Mouse (Mus musculus): ENCODE results near the gene Gadl1. TPM values are rescaled to one million over a fixed set of nuclear protein-coding genes. Genes with fewer than 3 reads are reported as not detected.

The Gadl1 gene
- polyA plus RNA-seq, 1 experiment from 2014 or later, result 0.23 TPM

DNA sequence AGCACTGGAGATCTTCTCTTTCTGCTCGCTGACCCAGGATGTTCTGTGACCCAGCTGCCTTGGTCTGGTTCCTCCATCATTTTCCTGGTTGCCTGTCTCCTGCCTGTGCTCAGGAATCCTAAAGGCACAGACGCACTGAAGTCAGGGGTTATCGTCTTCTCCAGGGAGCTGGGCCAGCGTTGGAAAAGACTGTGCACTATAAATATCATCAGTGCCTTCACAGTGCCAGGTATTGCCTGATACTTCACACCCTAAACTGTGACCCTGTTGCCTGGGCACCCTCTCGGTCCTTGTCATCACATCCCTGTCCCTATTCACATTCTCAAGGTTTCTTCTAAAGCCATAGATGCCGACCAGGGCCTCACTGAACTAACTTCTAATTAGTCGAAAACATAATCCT is 210.7 kb downstream of the Gadl1 start:
- no peak overlapping the region for H3K27ac ChIP-seq
- H3K27me3 ChIP-seq (ENCODE audit: control insufficient read depth, insufficient read depth, low read length), result no peaks in the 10 kb centered on the region
- no peaks in the 10 kb centered on the region for H3K9me3 ChIP-seq (ENCODE audit: control insufficient read depth, low read length)
- DNase-seq (ENCODE audit: low spot score), result no peak
- no peak overlapping the region for H3K4me2 ChIP-seq (replicated peaks)
- H3K4me1 ChIP-seq (replicated peaks; ENCODE audit: control insufficient read depth, insufficient read depth, low read length), result no peaks in the 10 kb centered on the region; the same call in 1 of the 2 replicates
- no peak overlapping the region for H3K9ac ChIP-seq
- H3K36me3 ChIP-seq (replicated peaks; ENCODE audit: control insufficient read depth, insufficient read depth), result no peaks in the 10 kb centered on the region
- no peak for ATAC-seq (ENCODE audit: low FRiP score)
- H3K4me3 ChIP-seq (replicated peaks; ENCODE audit: low read length), result no peak overlapping the region
- 87% methylated on average over 7 of the region's 7 CpGs for WGBS

DNA sequence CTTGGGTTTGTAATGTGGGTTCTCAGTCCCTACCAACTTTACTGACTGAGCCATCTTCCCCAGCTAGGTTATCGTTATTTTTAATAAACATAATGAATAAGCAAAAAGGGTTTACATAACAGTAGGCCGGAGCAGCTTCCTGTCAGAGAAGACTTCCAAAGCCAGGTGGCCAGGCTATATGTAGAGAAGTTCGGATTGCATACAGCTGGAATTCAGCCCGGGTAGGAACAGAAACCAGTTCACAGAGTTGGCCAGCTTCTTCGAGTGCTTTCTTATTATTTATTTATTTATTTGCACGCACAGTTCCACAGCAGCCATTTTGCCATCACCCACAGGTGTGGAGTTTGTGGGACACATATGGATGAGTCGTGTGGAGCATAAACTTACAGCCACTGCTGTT is 212.2 kb downstream of the Gadl1 start:
- DNase-seq (ENCODE audit: low spot score) (no peak), ATAC-seq (ENCODE audit: low FRiP score) (no peak)
- Histone ChIP-seq H3K4me1 (replicated peaks; ENCODE audit: control insufficient read depth, insufficient read depth, low read length) (no peaks in the 10 kb centered on the region; the same call in 1 of the 2 replicates), H3K36me3 (replicated peaks; ENCODE audit: control insufficient read depth, insufficient read depth) (no peaks in the 10 kb centered on the region), H3K27ac (no peak overlapping the region), H3K4me2 (replicated peaks) (no peak overlapping the region), H3K4me3 (replicated peaks; ENCODE audit: low read length) (no peak overlapping the region), H3K9ac (no peak overlapping the region), H3K27me3 (ENCODE audit: control insufficient read depth, insufficient read depth, low read length) (no peaks in the 10 kb centered on the region), H3K9me3 (ENCODE audit: control insufficient read depth, low read length) (no peaks in the 10 kb centered on the region)
- WGBS, result 89% methylated on average over 7 of the region's 7 CpGs

DNA sequence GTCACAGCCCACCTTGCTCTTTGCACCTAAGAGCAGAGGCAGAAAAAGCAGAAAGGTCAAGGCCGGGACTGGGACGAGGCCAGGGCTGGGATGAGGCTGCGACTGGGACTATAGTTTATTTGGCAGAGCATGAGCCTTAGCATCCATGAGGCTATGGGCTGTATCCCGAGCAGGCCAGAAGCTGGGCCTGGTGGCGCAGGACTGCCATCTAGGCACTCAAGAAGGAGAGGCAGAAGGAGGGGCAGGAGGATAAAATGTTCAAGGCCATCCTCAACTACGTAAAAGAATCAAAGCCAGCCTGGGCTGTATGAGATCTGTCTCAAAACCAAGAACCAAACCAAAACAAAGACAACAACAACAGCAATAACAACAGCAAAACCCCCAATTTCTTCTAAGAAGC is 213.3 kb downstream of the Gadl1 start:
- Histone ChIP-seq H3K4me1 (replicated peaks; ENCODE audit: control insufficient read depth, insufficient read depth, low read length) (no peaks in the 10 kb centered on the region; the same call in 1 of the 2 replicates), H3K36me3 (replicated peaks; ENCODE audit: control insufficient read depth, insufficient read depth) (no peaks in the 10 kb centered on the region), H3K4me2 (replicated peaks) (no peak overlapping the region), H3K9me3 (ENCODE audit: control insufficient read depth, low read length) (no peaks in the 10 kb centered on the region), H3K27me3 (ENCODE audit: control insufficient read depth, insufficient read depth, low read length) (no peaks in the 10 kb centered on the region), H3K27ac (no peak overlapping the region), H3K9ac (no peak overlapping the region), H3K4me3 (replicated peaks; ENCODE audit: low read length) (no peak overlapping the region)
- ATAC-seq (ENCODE audit: low FRiP score) (no peak), DNase-seq (ENCODE audit: low spot score) (no peak)
- WGBS, result 84% methylated on average over 6 of the region's 6 CpGs

DNA sequence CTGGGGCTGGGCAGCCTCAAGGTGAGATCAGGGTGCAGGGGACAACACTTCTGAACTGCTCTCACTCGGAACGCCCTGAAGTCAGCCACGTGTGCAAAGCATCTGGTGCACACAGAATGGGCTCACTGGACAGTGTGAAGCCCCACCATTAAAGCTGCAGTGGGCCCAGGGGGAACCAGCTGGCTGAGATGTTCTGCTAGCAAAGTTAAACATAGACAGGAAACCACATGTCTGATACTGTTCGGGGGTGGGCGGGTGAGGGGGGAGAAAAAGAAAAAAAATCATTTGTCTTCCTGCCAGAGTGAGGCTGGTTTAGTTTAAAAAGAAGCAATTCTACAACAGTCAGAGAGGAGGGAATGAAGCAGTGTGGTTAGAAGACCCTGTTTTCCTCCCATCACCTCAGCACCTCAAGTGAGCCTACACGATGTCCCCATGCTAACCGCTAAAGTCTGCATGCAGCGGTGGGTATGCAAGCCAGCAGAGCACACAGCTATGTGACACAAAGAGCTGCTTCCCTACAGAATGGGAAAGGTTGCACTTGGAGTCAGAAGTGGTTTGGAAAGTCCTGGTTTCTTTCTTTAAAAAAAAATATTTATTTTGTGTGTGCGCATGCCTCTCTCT is 213.8 kb downstream of the Gadl1 start:
- H3K9me3 ChIP-seq (ENCODE audit: control insufficient read depth, low read length), result no peaks in the 10 kb centered on the region
- no peak overlapping the region for H3K4me2 ChIP-seq (replicated peaks)
- no peak overlapping the region for H3K9ac ChIP-seq
- no peak overlapping the region for H3K27ac ChIP-seq
- no peaks in the 10 kb centered on the region; the same call in 1 of the 2 replicates for H3K4me1 ChIP-seq (replicated peaks; ENCODE audit: control insufficient read depth, insufficient read depth, low read length)
- no peak overlapping the region for H3K4me3 ChIP-seq (replicated peaks; ENCODE audit: low read length)
- no peaks in the 10 kb centered on the region for H3K36me3 ChIP-seq (replicated peaks; ENCODE audit: control insufficient read depth, insufficient read depth)
- H3K27me3 ChIP-seq (ENCODE audit: control insufficient read depth, insufficient read depth, low read length), result no peaks in the 10 kb centered on the region
- DNase-seq (ENCODE audit: low spot score) (no peak), ATAC-seq (ENCODE audit: low FRiP score) (no peak)
- WGBS, result 69% methylated on average over 9 of the region's 9 CpGs
